Mouse (Mus musculus): ENCODE results near the gene Dhrs1. TPM values are rescaled to one million over a fixed set of nuclear protein-coding genes. Genes with fewer than 3 reads are reported as not detected.

Dhrs1 gene
- total RNA-seq, 4 experiments from 2014 or later = 86.1 to 119 (median 97.8) TPM

Other genes starting within 250 kb of the Dhrs1 start
- gene Cpne6, start 235.2 kb downstream of the Dhrs1 start, total RNA-seq (2022) = 100 to 1,000 TPM; 151 to 192 (median 180) TPM
- gene Nrl, start 220.7 kb downstream of the Dhrs1 start, total RNA-seq (2022) = under 1 TPM; 0.46 to 0.82 (median 0.69) TPM
- 10 to 100 TPM; 25.2 to 29.7 (median 27.7) TPM for gene Pck2, start 205.4 kb downstream of the Dhrs1 start, total RNA-seq (2022)
- gene Dcaf11, start 185.7 kb downstream of the Dhrs1 start, total RNA-seq (2022) = 10 to 100 TPM; 83.5 to 91.6 (median 85.1) TPM
- gene A730061H03Rik, start 185.3 kb downstream of the Dhrs1 start, total RNA-seq (2022) = under 1 TPM in 2 of 4 experiments, not detected in 2; 0.84 to 0.98 TPM
- not detected for gene Fitm1, start 170.1 kb downstream of the Dhrs1 start, total RNA-seq (2022)
- 10 to 100 TPM; 53.6 to 63.7 (median 58.8) TPM for gene Psme1, start 167.6 kb downstream of the Dhrs1 start, total RNA-seq (2022)
- gene Emc9, start 160.4 kb downstream of the Dhrs1 start, total RNA-seq (2022) = 10 to 100 TPM; 46.3 to 59.7 (median 50.8) TPM
- gene Psme2, start 154.6 kb downstream of the Dhrs1 start, total RNA-seq (2022) = 10 to 100 TPM; 50.2 to 74.0 (median 51.3) TPM
- 10 to 100 TPM; 31.4 to 46.1 (median 38.0) TPM for gene Rnf31, start 154.0 kb downstream of the Dhrs1 start, total RNA-seq (2022)
- 10 to 100 TPM in 2 of 4 experiments, 1 to 10 TPM in 2; 7.5 to 15.2 (median 11.2) TPM for gene Irf9, start 142.1 kb downstream of the Dhrs1 start, total RNA-seq (2022)
- 1 to 10 TPM; 1.5 to 4.9 (median 3.7) TPM for gene Rec8, start 127.7 kb downstream of the Dhrs1 start, total RNA-seq (2022)
- gene Ipo4, start 109.7 kb downstream of the Dhrs1 start, total RNA-seq (2022) = 100 to 1,000 TPM; 122 to 146 (median 132) TPM
- gene Gm49378, start 107.8 kb downstream of the Dhrs1 start, total RNA-seq (2022) = 1 to 10 TPM; 3.5 to 4.2 (median 4.0) TPM
- 10 to 100 TPM; 37.5 to 45.6 (median 38.9) TPM for gene Tm9sf1, start 101.9 kb downstream of the Dhrs1 start, total RNA-seq (2022)
- 1 to 10 TPM in 1 of 4 experiments, under 1 TPM in 3; 0.53 to 1.2 (median 0.89) TPM for gene Tssk4, start 95.5 kb downstream of the Dhrs1 start, total RNA-seq (2022)
- 10 to 100 TPM; 40.7 to 48.1 (median 44.1) TPM for gene Mdp1, start 85.2 kb downstream of the Dhrs1 start, total RNA-seq (2022)
- 10 to 100 TPM; 19.9 to 24.2 (median 22.4) TPM for gene Gmpr2, start 73.7 kb downstream of the Dhrs1 start, total RNA-seq (2022)
- gene Nedd8, start 73.6 kb downstream of the Dhrs1 start, total RNA-seq (2022) = 100 to 1,000 TPM; 310 to 370 (median 342) TPM
- gene Tinf2, start 63.9 kb downstream of the Dhrs1 start, total RNA-seq (2022) = 10 to 100 TPM; 16.3 to 18.2 (median 18.0) TPM
- gene Tgm1, start 31.8 kb downstream of the Dhrs1 start, total RNA-seq (2022) = 1 to 10 TPM in 2 of 4 experiments, not detected in 2; 1.1 to 1.4 TPM
- gene Rabggta, start 23.4 kb downstream of the Dhrs1 start, total RNA-seq (2022) = 10 to 100 TPM; 52.2 to 54.7 (median 54.0) TPM
- gene Nop9, start within 50 bp of the Dhrs1 start, total RNA-seq (2022) = 10 to 100 TPM in 3 of 4 experiments, 1 to 10 TPM in 1; 9.7 to 11.8 (median 11.0) TPM
- 1 to 10 TPM; 1.5 to 3.1 (median 2.4) TPM for gene Cideb, start 12.8 kb upstream of the Dhrs1 start, total RNA-seq (2022)
- gene Ltb4r2, start 15.7 kb upstream of the Dhrs1 start, total RNA-seq (2022) = under 1 TPM; 0.21 to 0.28 (median 0.25) TPM
- under 1 TPM in 3 of 4 experiments, not detected in 1; 0.26 to 0.65 (median 0.53) TPM for gene Ltb4r1, start 20.3 kb upstream of the Dhrs1 start, total RNA-seq (2022)
- 1 to 10 TPM; 3.3 to 6.2 (median 4.7) TPM for gene Adcy4, start 38.4 kb upstream of the Dhrs1 start, total RNA-seq (2022)
- gene Ripk3, start 43.2 kb upstream of the Dhrs1 start, total RNA-seq (2022) = under 1 TPM in 2 of 4 experiments, not detected in 2; 0.73 to 0.98 TPM
- 1 to 10 TPM; 1.0 to 2.7 (median 2.1) TPM for gene Nfatc4, start 77.5 kb upstream of the Dhrs1 start, total RNA-seq (2022)
- gene Nynrin, start 108.3 kb upstream of the Dhrs1 start, total RNA-seq (2022) = 10 to 100 TPM in 2 of 4 experiments, 1 to 10 TPM in 2; 7.3 to 13.3 (median 11.3) TPM
- gene Cbln3, start 138.7 kb upstream of the Dhrs1 start, total RNA-seq (2022) = under 1 TPM; 0.09 to 0.52 (median 0.23) TPM
- 10 to 100 TPM; 12.7 to 15.8 (median 13.0) TPM for gene Khnyn, start 139.3 kb upstream of the Dhrs1 start, total RNA-seq (2022)
- gene Sdr39u1, start 154.6 kb upstream of the Dhrs1 start, total RNA-seq (2022) = 100 to 1,000 TPM; 101 to 123 (median 111) TPM
- gene Cma1, start 199.0 kb upstream of the Dhrs1 start, total RNA-seq (2022) = not detected
- gene Cma2, start 205.3 kb upstream of the Dhrs1 start, total RNA-seq (2022) = not detected

Measured in left cerebral cortex, adult 8-10 months (tissue).